Mouse (Mus musculus): Measurements from ENCODE around the gene Slc23a2.
A peak's percentile ranks its signal among the peaks of the same experiment; 100 is the strongest.

The Slc23a2 gene

DNA sequence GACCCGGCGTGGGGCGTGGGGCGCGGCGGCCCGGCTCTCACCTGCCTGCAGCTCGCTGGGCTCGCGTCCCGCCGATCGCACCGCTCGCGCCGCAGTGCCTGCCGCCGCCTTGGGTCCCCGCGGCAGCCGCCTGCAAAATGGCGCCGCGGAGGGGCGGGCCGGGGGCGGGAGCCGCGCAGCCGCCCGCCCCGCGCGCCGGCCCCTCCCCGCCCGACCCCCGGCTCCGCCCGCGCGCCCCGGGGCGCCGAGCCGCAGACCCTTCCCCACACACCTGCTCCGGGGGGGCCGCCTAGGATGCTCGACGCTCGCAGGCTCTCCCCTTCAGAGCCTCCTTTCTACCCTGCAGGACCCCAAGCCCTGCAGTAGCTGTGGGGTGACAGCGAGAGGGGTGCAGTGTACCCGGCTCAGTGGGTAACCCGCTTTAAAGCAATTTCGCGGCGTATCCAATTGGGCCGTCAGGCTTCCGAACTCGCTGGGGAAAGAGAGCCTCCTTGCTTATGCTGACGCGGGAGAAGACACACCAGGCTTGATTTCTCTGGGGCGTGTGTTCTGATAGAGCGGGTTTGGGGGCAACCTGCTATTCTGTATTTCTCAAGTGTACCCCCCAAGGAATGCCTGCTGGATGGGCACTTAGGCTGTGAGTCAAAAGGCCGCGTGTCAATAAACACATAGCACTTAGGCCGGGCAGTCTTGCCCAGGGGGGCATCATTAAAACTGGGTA lies at the start of gene Slc23a2:
Gene Slc23a2, minus strand, starts transcription at position 138 of the 721 bp plus-strand sequence.
- DNase-seq (ENCODE audit: low spot score), result peak; percentile 63

DNA sequence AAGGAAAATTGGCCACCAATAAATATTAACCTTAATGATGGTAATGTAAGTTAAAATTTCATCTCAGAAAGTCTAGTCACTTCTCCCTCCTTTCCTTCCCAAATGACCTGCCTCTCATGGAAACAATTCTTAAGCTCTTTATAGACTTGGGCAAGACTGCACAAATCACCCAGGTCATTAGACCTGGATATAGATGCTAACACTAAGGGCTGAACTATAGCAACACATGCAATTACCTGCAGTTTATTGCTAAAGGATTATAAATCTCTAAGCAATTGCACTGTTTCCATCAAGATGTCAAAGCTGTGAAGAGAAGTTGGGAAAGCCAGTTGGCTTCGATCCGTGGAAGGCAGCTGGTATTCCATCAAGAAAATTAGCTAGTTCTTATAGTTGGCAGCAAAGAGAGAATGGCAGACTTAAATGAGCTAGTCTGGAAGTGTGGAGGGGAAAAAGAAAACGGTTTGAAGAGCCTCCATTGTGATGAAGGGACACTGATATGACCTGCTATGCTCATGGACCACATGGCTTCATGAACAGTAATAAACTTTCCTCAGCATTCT lies 45.8 kb upstream of the Slc23a2 start:
- no peak for DNase-seq (ENCODE audit: low spot score)

DNA sequence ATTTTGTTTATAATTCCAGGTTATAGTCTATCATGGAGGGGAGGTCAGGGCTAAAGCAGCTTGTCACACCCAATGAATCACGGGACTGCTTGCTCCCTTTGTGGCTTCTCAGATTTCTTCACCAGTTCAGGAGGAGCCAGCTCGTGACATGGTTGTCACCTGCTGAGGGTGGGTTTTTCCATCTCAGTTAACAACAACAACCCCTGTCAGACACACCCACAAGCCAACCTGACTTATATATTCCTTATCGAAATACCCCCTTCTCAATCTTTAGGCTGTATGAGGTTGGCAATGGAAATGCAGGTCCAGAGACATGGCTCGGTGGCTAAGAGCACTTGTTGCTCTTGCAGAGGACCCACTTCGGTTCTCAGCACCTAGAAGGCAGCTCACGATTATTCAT lies 39.0 kb upstream of the Slc23a2 start:
- DNase-seq (ENCODE audit: low spot score), result no peak

DNA sequence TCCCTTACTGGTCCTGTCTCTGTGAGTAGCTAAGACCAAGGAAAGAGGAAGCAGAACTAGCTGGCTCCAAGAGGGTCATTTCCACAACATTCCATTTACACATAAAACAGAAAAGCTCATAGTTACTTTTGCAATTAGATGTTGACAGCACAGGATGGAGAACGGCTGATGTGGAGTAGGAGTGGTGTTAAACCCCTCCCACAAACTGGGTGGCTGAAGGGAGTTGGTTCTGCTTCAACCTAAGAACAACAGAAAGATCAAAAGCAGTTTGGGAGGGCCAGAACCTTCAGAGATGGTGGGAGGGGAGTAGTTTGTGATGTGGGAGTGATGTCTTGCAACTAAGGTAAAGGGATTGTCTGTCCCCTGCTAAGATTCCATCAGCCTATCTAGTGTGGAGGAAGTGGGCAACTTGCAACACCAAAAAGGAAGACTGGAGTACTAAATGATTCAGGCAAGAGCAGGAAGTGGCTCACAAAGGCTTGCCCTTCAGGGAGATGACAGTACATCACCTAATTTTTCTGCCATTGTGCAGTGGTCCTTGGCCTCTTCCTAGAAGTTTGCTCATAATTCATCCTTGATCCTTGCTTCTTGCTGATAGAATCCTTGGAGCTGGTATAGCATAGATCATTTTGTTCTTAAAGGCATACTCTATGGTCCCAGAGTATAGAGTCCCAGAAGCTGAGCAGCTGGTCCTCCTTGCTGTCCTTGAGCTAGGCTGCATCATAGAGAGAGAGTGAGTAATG lies 35.7 kb upstream of the Slc23a2 start:
- DNase-seq (ENCODE audit: low spot score), result no peak

DNA sequence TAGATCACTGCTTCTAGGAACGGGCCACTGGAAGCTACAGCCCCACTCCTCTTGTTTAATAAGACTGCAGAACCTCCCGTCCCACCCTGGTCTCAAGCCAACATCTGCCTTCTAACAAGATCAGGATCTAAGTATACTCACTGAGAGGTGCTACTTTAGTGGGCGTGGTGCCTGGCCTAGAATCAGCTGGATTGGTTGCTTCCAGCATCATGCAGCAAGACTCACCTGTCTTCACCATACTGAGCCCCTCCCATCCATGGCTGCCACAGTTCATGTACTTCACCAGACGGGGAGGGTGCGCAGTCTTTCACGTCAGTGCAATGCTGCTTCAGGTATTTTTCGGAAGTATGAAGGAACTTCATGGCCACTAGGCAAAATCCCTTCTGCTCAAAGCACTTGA lies 34.5 kb upstream of the Slc23a2 start:
- no peak for DNase-seq (ENCODE audit: low spot score)

DNA sequence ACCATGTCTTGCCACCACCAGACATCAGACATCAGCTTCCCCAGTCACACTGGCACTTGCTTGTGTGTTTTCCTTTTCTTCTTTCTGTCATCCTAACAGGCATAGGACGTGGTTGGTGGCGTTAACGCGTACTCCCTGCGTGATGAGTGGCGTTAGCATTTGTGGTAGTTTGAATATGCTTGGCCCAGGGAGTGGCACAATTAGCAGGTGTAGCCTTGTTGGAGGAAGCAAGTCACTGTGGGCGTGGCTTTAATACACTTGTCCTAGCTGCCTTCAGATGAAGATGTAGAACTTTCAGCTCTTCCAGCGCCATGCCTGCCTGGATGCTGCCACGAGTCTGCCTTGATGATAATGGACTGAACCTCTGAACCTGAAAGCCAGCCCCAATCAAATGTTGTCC lies 32.5 kb upstream of the Slc23a2 start:
- DNase-seq (ENCODE audit: low spot score), result no peak

DNA sequence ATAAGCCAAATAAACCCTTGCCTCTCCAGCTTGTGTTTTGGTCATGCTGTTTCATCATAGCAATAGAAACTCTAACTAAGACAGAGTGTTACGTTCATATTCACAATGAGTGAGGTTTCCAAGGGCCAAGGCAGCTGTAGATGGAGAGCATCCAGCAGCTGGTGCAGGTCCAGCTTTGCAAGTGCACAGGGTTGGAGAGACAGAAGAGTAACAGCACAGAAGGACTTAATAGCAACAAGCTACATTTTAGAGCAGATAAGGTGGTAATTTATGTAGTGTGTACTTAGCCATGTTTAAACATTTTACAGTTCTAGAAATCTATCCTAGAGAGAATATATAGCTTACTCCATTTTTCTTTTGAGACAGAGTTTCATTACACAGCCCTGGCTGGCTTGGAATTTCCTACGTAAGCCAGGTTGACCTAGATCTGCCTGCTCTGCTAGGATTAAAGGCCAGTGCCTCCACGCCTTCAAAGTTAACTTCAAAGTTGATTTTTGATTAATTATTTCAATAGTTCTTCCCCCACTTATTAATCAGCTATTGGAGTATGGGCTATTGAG lies 31.5 kb upstream of the Slc23a2 start:
- no peak for DNase-seq (ENCODE audit: low spot score)

DNA sequence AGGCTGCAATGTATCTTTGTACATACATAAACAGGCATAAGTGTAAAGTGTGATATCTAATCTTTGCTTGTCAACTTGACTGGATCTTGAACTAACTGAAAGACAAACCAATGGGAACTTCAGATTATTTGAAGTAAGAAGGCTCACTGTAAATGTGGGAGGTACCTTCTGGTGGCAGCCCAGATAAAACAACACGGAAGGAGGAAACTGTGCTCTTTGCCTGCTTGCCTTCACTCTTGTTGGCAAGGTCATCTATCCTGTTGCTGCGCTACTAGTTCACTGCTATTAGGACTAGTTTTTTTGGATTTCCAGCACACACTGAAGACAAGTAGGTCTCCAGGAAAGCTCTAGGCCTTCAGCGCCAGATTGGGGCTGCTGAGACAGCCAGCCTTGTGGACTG lies 29.1 kb upstream of the Slc23a2 start:
- no peak for DNase-seq (ENCODE audit: low spot score)

DNA sequence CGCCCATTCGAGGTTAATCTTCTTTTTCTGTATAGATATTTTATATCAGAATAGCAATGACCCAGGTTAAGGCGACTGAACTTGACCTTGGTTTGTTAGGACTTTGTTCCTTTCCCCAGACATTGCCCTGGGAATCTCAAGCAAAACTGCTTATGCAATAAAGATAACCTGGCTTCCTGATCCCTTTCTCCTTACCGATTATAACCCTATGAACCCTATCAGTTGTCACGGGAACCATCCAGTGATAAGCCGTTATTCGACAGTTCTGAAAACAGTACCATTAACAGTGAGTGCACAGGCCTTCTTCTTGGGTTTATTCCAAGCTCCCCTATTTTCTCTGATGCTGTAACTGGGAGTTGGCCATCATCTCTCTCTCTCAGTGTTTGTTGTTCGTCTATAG lies 27.0 kb upstream of the Slc23a2 start:
- DNase-seq (ENCODE audit: low spot score), result no peak

DNA sequence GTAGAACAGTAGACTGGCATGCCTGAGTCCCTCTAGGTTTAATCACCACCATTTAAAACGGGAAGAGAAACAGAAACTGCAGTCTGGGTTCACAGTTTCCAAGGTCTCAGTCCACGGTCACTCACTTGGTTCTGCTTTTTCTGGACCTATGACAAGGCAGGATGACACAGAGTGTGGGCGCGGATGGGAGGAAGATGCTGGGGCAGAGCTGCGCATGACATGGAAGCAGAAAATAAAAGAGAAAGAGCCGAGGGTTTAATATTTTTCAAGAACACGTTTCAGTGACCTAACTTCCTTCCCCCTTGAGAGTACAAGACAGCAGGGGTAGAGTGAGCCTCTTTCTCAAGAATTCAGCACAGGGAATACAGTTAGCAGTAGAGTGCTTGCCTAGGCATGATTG lies 24.2 kb upstream of the Slc23a2 start:
- no peak for DNase-seq (ENCODE audit: low spot score)

DNA sequence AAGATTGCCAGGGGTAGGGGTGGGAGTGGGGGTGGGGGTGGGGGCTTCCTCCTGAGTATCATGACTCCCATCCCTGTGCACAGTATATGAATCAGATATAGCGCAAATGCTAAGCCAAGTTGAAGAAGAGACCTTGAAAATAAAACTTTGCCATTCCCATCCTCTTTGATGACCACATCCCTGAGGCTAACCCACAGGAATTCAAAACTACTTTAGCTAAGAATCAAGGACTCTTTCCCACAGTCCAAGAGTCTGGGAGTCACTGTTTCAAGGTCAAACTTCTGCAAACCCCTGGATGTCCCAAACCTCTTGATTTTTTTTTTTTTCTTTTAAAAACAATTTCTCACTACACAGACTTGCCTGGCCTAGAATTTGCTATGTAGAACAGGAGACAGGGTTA lies 18.7 kb upstream of the Slc23a2 start:
- DNase-seq (ENCODE audit: low spot score), result no peak

DNA sequence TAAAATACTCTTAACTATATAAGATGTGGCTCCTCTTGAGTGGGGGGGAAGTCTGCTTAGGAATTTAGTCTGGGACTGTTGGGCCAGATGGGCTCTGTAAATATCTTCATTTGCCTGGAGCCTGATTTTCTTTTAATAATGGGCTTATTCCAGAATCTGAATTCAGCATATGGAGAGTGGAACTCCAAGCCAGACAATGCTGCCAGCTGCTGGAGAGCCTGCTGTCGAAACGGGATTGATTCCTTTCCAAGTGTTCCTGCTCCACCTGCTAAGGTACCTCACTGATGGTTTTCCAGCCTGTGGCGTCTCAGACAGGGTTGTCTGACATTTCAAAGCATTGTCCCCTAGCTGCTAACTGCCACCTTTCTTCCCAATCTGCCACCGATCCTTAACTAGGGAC lies 12.6 kb upstream of the Slc23a2 start:
- no peak for DNase-seq (ENCODE audit: low spot score)

DNA sequence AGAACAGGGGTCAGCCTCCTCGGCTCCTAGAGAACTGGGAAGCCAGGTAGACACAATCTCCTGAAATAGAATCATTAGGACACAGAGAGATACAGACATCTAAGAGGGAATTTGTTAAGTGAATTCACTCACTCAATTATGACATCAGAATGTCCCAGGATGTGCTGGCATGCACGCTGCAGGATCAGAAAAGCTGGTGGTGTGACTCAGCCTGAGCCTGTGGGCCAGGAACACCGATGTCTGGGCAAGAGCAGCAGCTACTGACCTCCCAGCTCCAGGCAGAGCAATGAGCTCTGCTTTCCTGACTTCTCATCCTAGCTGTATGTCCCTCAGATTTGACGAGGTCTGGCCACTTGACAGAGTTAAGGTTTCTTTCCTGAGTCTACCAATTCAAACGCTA lies 7.8 kb upstream of the Slc23a2 start:
- no peak for DNase-seq (ENCODE audit: low spot score)

DNA sequence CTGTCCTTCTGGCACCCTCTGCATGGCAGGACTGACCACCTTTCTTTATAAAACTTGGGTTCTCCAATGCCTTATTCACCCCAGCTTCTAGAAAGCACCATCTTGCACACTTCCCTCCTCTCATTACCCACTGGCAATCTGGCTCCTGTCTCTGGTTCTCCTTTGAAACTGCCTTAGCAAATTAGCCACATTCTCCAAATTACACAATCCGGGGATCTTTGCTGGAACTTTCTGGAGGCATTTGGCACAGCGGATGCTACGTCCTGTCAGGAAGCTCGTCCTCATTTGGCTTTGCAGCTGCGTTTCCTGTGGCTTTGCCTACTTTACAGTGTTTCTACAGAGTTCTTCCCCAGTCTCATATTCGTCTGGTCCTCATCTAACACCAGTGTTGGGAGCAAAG lies 6.7 kb upstream of the Slc23a2 start:
- DNase-seq (ENCODE audit: low spot score), result no peak

DNA sequence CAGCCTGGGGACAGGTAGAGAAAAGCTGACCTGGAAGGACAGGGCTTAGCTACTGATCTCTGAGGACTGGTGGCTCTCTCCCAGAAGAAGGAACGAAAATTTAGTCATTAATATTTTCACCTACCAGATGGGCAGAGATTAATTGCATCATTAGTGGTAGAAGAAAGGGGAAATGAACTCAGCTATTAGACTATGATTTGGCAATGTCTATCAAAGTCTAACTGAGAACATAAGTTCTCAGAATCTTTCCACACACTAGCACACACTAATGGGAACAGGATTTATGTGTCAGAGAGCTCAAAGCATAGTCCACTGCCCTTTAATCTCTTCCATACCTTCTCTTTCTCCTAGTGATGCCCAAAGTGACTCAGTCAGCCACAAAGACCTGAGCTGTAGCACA lies 6.0 kb upstream of the Slc23a2 start:
- DNase-seq (ENCODE audit: low spot score), result no peak

DNA sequence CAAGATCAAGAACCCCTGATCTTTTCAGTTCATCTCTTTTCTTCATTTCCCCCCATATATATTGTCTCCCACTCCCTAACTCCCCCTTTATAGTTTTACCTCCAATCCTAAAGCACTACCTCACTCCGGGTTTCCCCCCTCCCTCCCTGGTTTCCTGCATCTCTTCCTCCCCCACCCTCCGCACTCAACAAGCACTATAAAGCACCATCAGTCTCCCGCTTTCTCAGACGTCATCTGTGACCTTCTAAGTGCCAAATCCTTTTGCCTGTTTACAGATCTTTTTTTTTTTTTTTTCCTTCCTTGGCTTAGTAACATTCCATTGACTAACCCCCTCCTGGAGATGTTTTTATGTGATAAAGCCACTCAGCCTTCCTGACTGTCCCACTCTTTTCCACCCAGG lies 1.6 kb upstream of the Slc23a2 start:
- DNase-seq (ENCODE audit: low spot score), result no peak

DNA sequence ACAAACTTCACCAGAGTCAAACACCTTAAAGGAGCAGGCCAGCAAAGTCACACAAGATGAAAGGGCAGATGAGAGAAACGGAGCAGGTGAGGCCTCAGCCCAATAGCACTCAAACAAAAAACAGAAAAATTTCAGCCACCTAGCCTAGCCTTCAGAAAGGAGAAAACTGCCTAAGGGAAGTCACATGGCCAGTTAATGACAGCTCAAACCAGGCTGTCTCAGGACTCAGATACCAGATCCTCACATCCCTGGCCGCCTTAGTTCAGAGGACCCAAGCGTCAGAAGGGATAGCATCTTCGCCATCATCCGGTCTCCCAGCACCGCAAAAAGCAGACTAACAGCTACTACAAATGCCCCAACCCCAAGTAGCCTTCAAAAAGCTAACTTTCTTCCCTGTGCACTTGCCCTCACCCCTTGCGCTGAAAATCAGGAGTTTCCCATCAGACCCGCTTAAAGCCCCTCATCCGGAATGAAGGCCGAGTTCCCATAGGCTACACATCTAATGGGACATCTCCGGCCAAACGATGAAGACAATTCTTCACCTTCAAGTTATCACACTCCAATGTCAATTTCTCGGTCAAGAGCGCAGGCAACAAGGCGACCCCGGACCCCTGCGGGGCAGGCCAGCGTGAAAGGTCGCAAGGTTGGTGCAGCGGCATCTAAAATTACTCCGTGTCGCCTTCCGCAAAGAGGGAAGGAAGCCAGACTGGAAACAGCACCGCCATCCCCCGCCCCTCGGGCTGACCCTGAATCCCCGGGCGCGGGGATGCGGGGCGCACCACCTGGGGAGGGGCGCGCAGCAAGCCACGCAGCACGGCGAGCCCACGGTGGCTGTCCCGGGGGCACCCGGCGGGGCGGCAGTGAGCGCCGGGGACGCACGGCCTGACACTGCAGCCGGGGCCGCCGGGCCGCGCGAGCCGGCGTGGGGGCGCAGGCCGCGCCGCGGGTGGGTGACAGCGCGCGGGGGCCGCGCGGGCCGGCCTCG lies 673 bp downstream of the Slc23a2 start:
- peak; percentile 44 for DNase-seq (ENCODE audit: low spot score)

DNA sequence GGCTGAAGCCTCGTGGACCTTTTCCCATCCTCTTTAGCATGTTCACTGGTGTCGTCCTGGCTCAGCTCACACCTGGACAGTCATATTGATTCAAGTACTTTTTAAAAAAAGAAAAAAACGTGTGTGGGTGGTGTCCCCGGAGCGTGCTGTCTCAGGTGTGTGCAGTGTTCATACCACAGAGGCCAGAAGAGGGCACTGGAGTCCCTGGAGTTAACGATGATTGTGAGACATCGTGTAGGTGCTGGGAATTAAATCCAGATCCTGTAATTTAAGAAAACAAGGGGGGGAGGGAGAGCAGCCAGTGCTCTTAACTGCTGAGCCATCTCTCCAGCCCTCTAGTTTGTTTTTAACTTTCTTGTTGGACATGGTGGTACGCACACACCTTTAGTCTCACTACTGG lies 2.3 kb downstream of the Slc23a2 start:
- no peak for DNase-seq (ENCODE audit: low spot score)

DNA sequence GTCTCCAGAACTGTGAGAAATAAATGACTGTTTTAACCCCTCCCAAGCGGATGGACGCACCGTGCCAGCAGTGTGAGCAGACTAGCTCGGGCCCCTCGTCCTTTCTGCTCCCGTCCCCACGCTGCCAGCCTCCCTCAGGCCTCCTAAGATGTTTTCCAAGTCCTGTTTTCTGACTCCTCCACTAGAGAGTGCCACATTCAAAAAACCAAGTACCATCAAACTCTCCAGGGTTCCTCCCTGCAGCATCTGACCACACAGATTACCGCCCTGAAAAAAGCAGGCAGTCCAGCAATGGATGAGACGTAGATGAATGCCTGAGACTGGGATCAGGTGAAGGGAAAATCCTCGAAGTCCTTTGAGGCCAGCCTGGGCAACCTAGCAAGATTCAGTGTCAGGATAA lies 4.4 kb downstream of the Slc23a2 start:
- no peak for DNase-seq (ENCODE audit: low spot score)

DNA sequence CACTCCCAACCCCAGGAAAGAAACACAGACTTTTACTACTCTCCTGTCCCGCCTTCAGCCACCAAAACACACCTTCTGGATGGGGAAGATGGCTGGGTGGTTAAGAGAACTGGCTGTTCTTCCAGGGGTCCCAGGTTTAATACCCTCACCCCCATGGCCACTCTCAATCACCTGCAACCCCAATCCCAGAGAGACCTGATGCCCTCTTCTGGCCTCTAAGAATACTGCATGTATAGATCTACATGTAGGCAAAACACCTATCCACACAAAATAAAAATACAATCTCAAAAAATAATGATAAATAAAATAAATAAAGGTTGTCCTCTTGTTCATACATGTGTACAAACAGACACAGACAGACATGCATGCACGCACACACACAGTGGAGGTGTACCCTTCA lies 5.8 kb downstream of the Slc23a2 start:
- no peak for DNase-seq (ENCODE audit: low spot score)

DNA sequence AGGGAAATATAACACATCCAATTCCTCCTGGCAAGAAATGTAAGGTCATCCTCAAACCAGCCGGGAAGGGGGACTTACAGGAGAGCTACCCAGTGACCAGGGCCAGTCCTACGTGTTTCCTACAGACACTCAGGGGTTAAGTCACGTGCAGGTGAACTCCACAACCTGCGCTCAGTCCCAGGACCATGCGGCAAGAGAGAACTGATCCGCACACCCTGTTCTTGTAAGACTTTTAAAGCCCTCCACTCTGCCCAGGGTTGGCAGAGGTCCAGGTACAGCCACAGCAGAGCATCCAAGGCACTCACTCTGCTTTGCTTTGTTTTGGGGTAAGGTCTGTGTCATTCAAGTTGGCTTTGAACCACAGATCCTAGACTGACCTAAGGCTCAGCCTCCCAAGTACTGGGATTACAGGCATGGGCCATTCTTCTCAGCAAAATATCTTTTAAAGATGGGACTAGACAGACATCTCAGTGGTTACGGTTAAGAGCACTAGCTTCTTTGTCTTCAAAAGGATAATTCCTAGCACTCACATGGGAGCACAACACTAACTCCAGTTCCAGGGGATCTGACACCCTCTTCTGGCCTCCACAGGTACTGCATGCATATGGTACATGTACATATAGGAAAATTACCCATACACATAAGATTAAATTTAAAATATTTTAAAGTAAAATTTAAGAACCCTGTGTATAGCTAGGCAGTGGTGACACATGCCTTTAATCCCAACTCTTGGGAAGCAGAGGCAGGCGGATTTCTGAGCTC lies 8.9 kb downstream of the Slc23a2 start:
- peak; percentile 46 for DNase-seq (ENCODE audit: low spot score)
